7 mouse cellular contexts compared by ENCODE assay signal in the genomic region with DNA sequence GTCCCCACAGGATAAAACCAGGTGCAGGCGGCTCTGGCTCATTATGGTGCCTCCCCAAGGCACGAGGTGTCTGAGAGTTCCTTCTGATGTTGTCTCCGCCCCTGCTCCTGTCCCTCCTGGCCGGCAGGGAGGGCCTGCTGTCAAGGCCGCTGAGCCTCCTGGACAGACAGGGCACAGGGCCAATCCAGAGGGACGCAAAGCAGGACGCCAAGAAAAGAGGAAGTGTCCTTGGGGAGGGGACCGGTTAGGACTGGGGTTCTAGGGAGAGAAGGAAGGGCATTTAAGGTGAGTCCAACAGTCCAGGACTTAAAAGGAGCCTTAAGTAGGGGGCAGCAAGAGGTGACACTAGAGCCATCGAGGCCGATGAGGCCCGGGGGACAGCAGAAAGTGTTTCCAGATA. TPM values are rescaled to one million over a fixed set of nuclear protein-coding genes. Genes with fewer than 3 reads are reported as not detected.
DNase-seq lines count a peak whose midpoint lies in the region; ATAC-seq and TF ChIP-seq lines count a peak whose summit lies in the region.

No protein-coding gene starts in this region.

- peak overlapping the region; percentile 83 for H3K9ac ChIP-seq in stomach, postnatal 0 days (ENCODE audit: low read length)

- DNase-seq in thymus, postnatal 25 days = peak; percentile 31
- DNase-seq in thymus, postnatal 4 days = no peak
- peak; percentile 83 to 86 for DNase-seq in heart, postnatal 10 days
- peak; percentile 90 to 96 for DNase-seq in kidney, postnatal 25 days
- peak; percentile 83 for DNase-seq in stomach, postnatal 0 days (ENCODE audit: low spot score)

- peak; percentile 31 for ATAC-seq in stomach, postnatal 0 days (ENCODE audit: low FRiP score, low TSS enrichment)

- H3K79me2 ChIP-seq in macrophage (ENCODE audit: inconsistent target) = peaks cover 24% of the 10 kb centered on the region

- 7% methylated on average over 11 of the region's 11 CpGs for WGBS in macrophage (ENCODE audit: missing documents)
- WGBS in stomach, postnatal 0 days = 10% methylated on average over 11 of the region's 11 CpGs

- no peaks in the 10 kb centered on the region for H3K9me3 ChIP-seq in stomach, postnatal 0 days (ENCODE audit: control insufficient read depth, low read length)

- H3K4me2 ChIP-seq in stomach, postnatal 0 days (replicated peaks; ENCODE audit: low read depth) = peak overlapping the region; percentile 97

- peak overlapping the region; percentile 65 for H3K4me3 ChIP-seq in brown adipose tissue, adult 24 weeks (ENCODE audit: insufficient read depth, low read depth, low read length)
- peak overlapping the region; percentile 47 for H3K4me3 ChIP-seq in macrophage (ENCODE audit: inconsistent target)
- peak overlapping the region; percentile 74 for H3K4me3 ChIP-seq in stomach, postnatal 0 days (ENCODE audit: low read depth, low read length)

- H3K27me3 ChIP-seq in stomach, postnatal 0 days (ENCODE audit: control insufficient read depth, insufficient read depth, low read length) = no peaks in the 10 kb centered on the region

- TF ChIP-seq EP300 in stomach, postnatal 0 days (optimal IDR thresholded peaks at IDR 0.05) = no peak

- no peaks in the 10 kb centered on the region for H3K36me3 ChIP-seq in macrophage (ENCODE audit: inconsistent target)
- no peaks in the 10 kb centered on the region for H3K36me3 ChIP-seq in stomach, postnatal 0 days (ENCODE audit: control insufficient read depth, insufficient read depth, low read length)

- TF ChIP-seq CTCF in stomach, postnatal 0 days (IDR thresholded peaks at IDR 0.05; ENCODE audit: low read depth) = no peak; the same call in 1 of the 2 replicates

- peaks cover 12% of the 10 kb centered on the region for H3K4me1 ChIP-seq in brown adipose tissue, adult 24 weeks (ENCODE audit: control insufficient read depth, insufficient read depth, insufficient read length, low read length)
- H3K4me1 ChIP-seq in stomach, postnatal 0 days (replicated peaks; ENCODE audit: control insufficient read depth, insufficient read depth) = peaks cover 13% of the 10 kb centered on the region

- H3K27ac ChIP-seq in brown adipose tissue, adult 24 weeks (replicated peaks; ENCODE audit: low read depth, low read length) = peak overlapping the region; percentile 18
- peak overlapping the region; percentile 58 for H3K27ac ChIP-seq in macrophage
- H3K27ac ChIP-seq in stomach, postnatal 0 days (replicated peaks) = peak overlapping the region; percentile 96

- intact Hi-C loops in heart, postnatal 10 days (cut with DNase I) = loop anchor here (2.0 kb wide), 1 partner anchor 39 kb away; the partner anchor contains the start of genes Ighmbp2 and Mrpl21

RNA-seq across cellular contexts. Expression of gene Cpt1a, which starts 0.5 kb away (rescaled TPM):
- polyA plus RNA-seq in brown adipose tissue, adult 24 weeks (2012; ENCODE audit: insufficient read depth, insufficient read length, missing spikeins) = 4.4 and 10.0 TPM in 2 replicates
- 100 to 1,000 TPM; 126 to 144 TPM for total RNA-seq in heart, postnatal 10 days (2021)
- total RNA-seq in macrophage (2018; cell fraction: chromatin; rRNA removed) = 10 to 100 TPM in 24 of 26 experiments, 1 to 10 TPM in 2; 8.6 to 87.1 (median 48.0) TPM
- total RNA-seq in macrophage (2018; cell fraction: cytosol; rRNA removed) = 100 to 1,000 TPM in 1 of 26 experiments, 10 to 100 TPM in 25; 54.2 to 105 (median 76.0) TPM
- total RNA-seq in macrophage (2018; cell fraction: nucleus; rRNA removed) = 10 to 100 TPM; 30.6 to 80.4 (median 49.2) TPM
- 64.9 to 112 TPM (median 73.6 TPM) in 3 replicates for polyA plus RNA-seq in macrophage (2018)
- polyA plus RNA-seq in stomach, postnatal 0 days (2015; fragmentation: Nextera tagmentation; extraction: Ambion mirVana) = 59.5 and 62.0 TPM in 2 replicates

RNA-seq across cellular contexts. Expression of gene Ighmbp2, which starts 38.8 kb away (rescaled TPM):
- polyA plus RNA-seq in brown adipose tissue, adult 24 weeks (2012; ENCODE audit: insufficient read depth, insufficient read length, missing spikeins) = 1.0 and 1.1 TPM in 2 replicates
- total RNA-seq in heart, postnatal 10 days (2021) = 1 to 10 TPM; 3.8 to 3.9 TPM
- 10 to 100 TPM in 16 of 26 experiments, 1 to 10 TPM in 10; 3.6 to 23.4 (median 13.9) TPM for total RNA-seq in macrophage (2018; cell fraction: chromatin; rRNA removed)
- 1 to 10 TPM; 1.2 to 4.8 (median 3.3) TPM for total RNA-seq in macrophage (2018; cell fraction: cytosol; rRNA removed)
- 10 to 100 TPM in 7 of 26 experiments, 1 to 10 TPM in 19; 2.4 to 13.9 (median 8.6) TPM for total RNA-seq in macrophage (2018; cell fraction: nucleus; rRNA removed)
- 3.1 to 3.7 TPM (median 3.2 TPM) in 3 replicates for polyA plus RNA-seq in macrophage (2018)
- polyA plus RNA-seq in stomach, postnatal 0 days (2015; fragmentation: Nextera tagmentation; extraction: Ambion mirVana) = 3.9 and 4.0 TPM in 2 replicates

RNA-seq across cellular contexts. Expression of gene Mrpl21, which starts 38.9 kb away (rescaled TPM):
- polyA plus RNA-seq in brown adipose tissue, adult 24 weeks (2012; ENCODE audit: insufficient read depth, insufficient read length, missing spikeins) = 104 and 108 TPM in 2 replicates
- total RNA-seq in heart, postnatal 10 days (2021) = 10 to 100 TPM; 79.0 to 79.6 TPM
- 10 to 100 TPM in 23 of 26 experiments, 1 to 10 TPM in 3; 3.6 to 30.6 (median 19.2) TPM for total RNA-seq in macrophage (2018; cell fraction: chromatin; rRNA removed)
- 10 to 100 TPM; 32.8 to 58.2 (median 44.7) TPM for total RNA-seq in macrophage (2018; cell fraction: cytosol; rRNA removed)
- total RNA-seq in macrophage (2018; cell fraction: nucleus; rRNA removed) = 10 to 100 TPM in 23 of 26 experiments, 1 to 10 TPM in 3; 8.7 to 34.1 (median 17.1) TPM
- polyA plus RNA-seq in macrophage (2018) = 39.8 to 73.7 TPM (median 41.2 TPM) in 3 replicates
- polyA plus RNA-seq in stomach, postnatal 0 days (2015; fragmentation: Nextera tagmentation; extraction: Ambion mirVana) = 81.6 and 87.2 TPM in 2 replicates

Comparison
In these comparisons a context has a peak if more than half of its experiments do, and no peak if none do; other contexts are left out.
1. H3K27ac ChIP-seq: peak in every context shown above with its lines; median percentile 96 in stomach, postnatal 0 days; 58 in macrophage; 18 in brown adipose tissue, adult 24 weeks.